Mouse (Mus musculus): ENCODE data around the gene Nkg7. TPM values are rescaled to one million over a fixed set of nuclear protein-coding genes. Genes with fewer than 3 reads are reported as not detected.

Nkg7 gene
- total RNA-seq (2023) = 10 to 100 TPM; 31.3 to 31.9 TPM

GRCm38 (mm10) chr7:43436341-43437255 is at the start of gene Nkg7:
Gene Nkg7 (plus strand): TSS chr7:43437073.

GRCm38 (mm10) chr7:43408131-43408553 is 28.7 kb upstream of the Nkg7 start, which contains the start of gene Siglecg:
Gene Siglecg (plus strand): TSS chr7:43408204.

GRCm38 (mm10) chr7:43427406-43427805 is 9.5 kb upstream of the Nkg7 start, which contains the start of gene Lim2:
Gene Lim2 (plus strand): TSS chr7:43427670.

GRCm38 (mm10) chr7:43440482-43440881 is 3.6 kb downstream of the Nkg7 start, which contains the start of gene Cldnd2:
Gene Cldnd2 (plus strand): TSS chr7:43440782.

GRCm38 (mm10) chr7:43443917-43444293 is 7.0 kb downstream of the Nkg7 start, which contains the start of the genes Etfb and Gm45233:
Gene Etfb (plus strand): TSS chr7:43444083.
Gene Gm45233 (plus strand): TSS chr7:43444128.

GRCm38 (mm10) chr7:43462851-43463250 is 26.0 kb downstream of the Nkg7 start, which contains the start of gene Vsig10l:
Gene Vsig10l (plus strand): TSS chr7:43463151.

Other genes with a start within 250 kb of the Nkg7 start
- 10 to 100 TPM; 19.2 to 19.8 TPM for gene Zfp715, start 123.8 kb upstream of the Nkg7 start, total RNA-seq (2023)
- 10 to 100 TPM; 10.6 to 12.0 TPM for gene Siglecf, start 85.7 kb upstream of the Nkg7 start, total RNA-seq (2023)
- gene Siglecg, start 28.9 kb upstream of the Nkg7 start, total RNA-seq (2023) = 10 to 100 TPM; 55.9 to 59.4 TPM
- gene Lim2, start 9.4 kb upstream of the Nkg7 start, total RNA-seq (2023) = not detected
- under 1 TPM in 1 of 2 experiments, not detected in 1; 0.62 TPM for gene Cldnd2, start 3.7 kb downstream of the Nkg7 start, total RNA-seq (2023)
- gene Etfb, start 7.0 kb downstream of the Nkg7 start, total RNA-seq (2023) = 10 to 100 TPM; 58.6 to 71.6 TPM
- gene Gm45233, start 7.1 kb downstream of the Nkg7 start, total RNA-seq (2023) = not detected
- 10 to 100 TPM in 1 of 2 experiments, 1 to 10 TPM in 1; 8.3 to 14.7 TPM for gene Vsig10l, start 26.1 kb downstream of the Nkg7 start, total RNA-seq (2023)
- gene Iglon5, start 53.0 kb downstream of the Nkg7 start, total RNA-seq (2023) = not detected
- gene 4931406B18Rik, start 68.9 kb downstream of the Nkg7 start, total RNA-seq (2023) = under 1 TPM in 1 of 2 experiments, not detected in 1; 0.18 TPM
- 100 to 1,000 TPM; 465 to 478 TPM for gene Cd33, start 107.4 kb downstream of the Nkg7 start, total RNA-seq (2023)
- gene Zfp658, start 125.2 kb downstream of the Nkg7 start, total RNA-seq (2023) = 1 to 10 TPM; 2.5 to 3.0 TPM
- 10 to 100 TPM; 10.9 to 12.6 TPM for gene Zfp719, start 142.5 kb downstream of the Nkg7 start, total RNA-seq (2023)
- gene Zfp819, start 170.1 kb downstream of the Nkg7 start, total RNA-seq (2023) = under 1 TPM; 0.62 to 0.78 TPM
- not detected for gene Ceacam18, start 197.6 kb downstream of the Nkg7 start, total RNA-seq (2023)
- 100 to 1,000 TPM; 152 to 169 TPM for gene Siglece, start 223.1 kb downstream of the Nkg7 start, total RNA-seq (2023)
- 1 to 10 TPM; 2.7 to 4.6 TPM for gene Ctu1, start 234.9 kb downstream of the Nkg7 start, total RNA-seq (2023)

Measured in neutrophil, adult 59 days (primary cell).